Mouse (Mus musculus): ENCODE measurements around the gene Gstm2. TPM values are rescaled to one million over a fixed set of nuclear protein-coding genes. Genes with fewer than 3 reads are reported as not detected.

Gene Gstm2
- polyA plus RNA-seq (2014; fragmentation: Nextera tagmentation; extraction: Ambion mirVana) = 60.5 and 64.7 TPM in 2 replicates

DNA sequence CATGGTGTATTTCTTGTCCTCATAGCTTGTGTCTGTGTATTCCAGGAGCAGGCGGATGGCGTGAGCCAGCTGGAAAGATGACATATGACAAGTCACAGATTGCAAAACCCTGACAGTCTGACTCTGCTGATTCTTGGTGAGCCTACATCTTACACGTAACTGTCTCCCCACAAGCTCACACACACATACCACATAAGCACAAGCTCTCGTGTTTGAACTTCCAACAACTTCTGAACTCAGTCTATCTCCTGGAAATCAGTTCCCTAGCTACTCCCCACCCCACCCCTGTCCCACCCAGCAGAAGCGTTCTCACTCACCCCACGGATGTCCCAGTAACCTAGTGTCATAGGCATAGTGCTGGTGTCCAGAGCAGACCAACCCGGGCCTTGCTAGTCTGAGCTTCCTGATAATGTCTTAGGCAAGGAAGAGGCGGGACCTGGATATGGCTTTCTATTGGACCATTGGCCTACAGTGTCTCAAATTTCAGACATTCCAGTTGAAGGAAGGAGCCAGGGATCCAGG lies at the start of gene Gstm2:
Gene Gstm2 (minus strand): TSS at position 413 of the 522 bp plus-strand sequence.
- Histone ChIP-seq H3K4me3 (ENCODE audit: low read depth, low read length) (peak within 1 kb of the TSS; percentile 10; the same call in 1 of the 2 replicates), H3K4me1 (ENCODE audit: control insufficient read depth, insufficient read depth, low read length) (0 out of 2 replicates have a peak, but pooled peaks cover 6% of the 10 kb centered on the region), H3K9me3 (ENCODE audit: control insufficient read depth, low read length) (no peaks in the 10 kb centered on the region), H3K27me3 (replicated peaks; ENCODE audit: control insufficient read depth, insufficient read depth, low read length) (no peaks in the 10 kb centered on the region), H3K4me2 (ENCODE audit: low read depth, low read length) (peak within 1 kb of the TSS; percentile 39), H3K27ac (replicated peaks; ENCODE audit: low read depth, low read length) (peak within 1 kb of the TSS; percentile 40; the same call in 1 of the 2 replicates), H3K9ac (ENCODE audit: low read depth, low read length) (peak within 1 kb of the TSS; percentile 26; the same call in 1 of the 2 replicates), H3K36me3 (ENCODE audit: control insufficient read depth, insufficient read depth, low read length) (no peaks in the 10 kb centered on the region)
- DNase-seq (ENCODE audit: low spot score) (peak; percentile 80), ATAC-seq (ENCODE audit: low read depth) (peak; percentile 87)
- 44% methylated on average over 8 of the region's 8 CpGs for WGBS

DNA sequence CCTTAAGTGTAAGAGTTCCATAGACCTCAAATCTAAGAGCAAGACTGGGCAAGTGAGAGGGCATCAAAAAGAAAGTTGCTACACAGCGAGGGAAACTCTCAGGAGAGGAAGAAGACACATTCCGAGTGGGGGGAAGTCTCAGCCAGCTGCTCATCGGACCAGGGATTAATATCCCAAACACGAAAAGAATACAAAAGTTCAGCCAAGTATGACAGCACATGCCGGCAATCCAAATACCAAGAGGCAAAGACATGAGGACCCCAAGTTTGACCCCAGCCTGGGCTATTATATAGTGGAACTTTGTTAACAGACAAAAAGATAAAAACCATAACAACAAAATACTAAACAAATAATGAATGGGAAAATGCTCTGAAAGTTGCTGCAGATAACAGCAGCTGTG lies 46.9 kb upstream of the Gstm2 start:
- Histone ChIP-seq H3K9me3 (ENCODE audit: control insufficient read depth, low read length) (no peaks in the 10 kb centered on the region), H3K27me3 (replicated peaks; ENCODE audit: control insufficient read depth, insufficient read depth, low read length) (no peaks in the 10 kb centered on the region), H3K27ac (replicated peaks; ENCODE audit: low read depth, low read length) (no peak overlapping the region), H3K4me1 (ENCODE audit: control insufficient read depth, insufficient read depth, low read length) (no peaks in the 10 kb centered on the region), H3K36me3 (ENCODE audit: control insufficient read depth, insufficient read depth, low read length) (no peaks in the 10 kb centered on the region), H3K4me2 (ENCODE audit: low read depth, low read length) (no peak overlapping the region), H3K9ac (ENCODE audit: low read depth, low read length) (no peak overlapping the region), H3K4me3 (ENCODE audit: low read depth, low read length) (no peak overlapping the region)
- 75% methylated on average over 5 of the region's 5 CpGs for WGBS
- no peak for ATAC-seq (ENCODE audit: low read depth)
- DNase-seq (ENCODE audit: low spot score) = no peak

DNA sequence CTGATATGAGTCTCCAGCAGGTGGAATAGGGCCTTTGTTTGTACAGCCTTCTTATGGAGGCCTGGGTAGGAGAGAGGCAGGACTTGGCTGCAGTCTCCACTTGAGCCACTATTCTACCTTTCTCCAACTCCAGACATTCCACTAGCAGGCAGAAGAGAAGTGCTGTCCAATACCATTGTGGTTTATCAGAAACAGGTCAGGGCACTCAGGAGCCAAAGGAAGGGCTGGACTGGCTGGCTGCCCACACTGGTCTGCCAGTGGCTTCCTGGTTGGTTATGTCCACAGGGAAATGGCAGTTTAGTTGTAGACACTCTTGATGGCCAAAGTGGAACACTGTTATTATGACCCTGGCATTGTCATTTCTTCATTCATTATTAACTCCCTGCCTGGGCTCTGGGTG lies 45.9 kb upstream of the Gstm2 start:
- Histone ChIP-seq H3K27ac (replicated peaks; ENCODE audit: low read depth, low read length) (no peak overlapping the region), H3K9ac (ENCODE audit: low read depth, low read length) (no peak overlapping the region), H3K4me1 (ENCODE audit: control insufficient read depth, insufficient read depth, low read length) (no peaks in the 10 kb centered on the region), H3K27me3 (replicated peaks; ENCODE audit: control insufficient read depth, insufficient read depth, low read length) (no peaks in the 10 kb centered on the region), H3K4me2 (ENCODE audit: low read depth, low read length) (no peak overlapping the region), H3K36me3 (ENCODE audit: control insufficient read depth, insufficient read depth, low read length) (no peaks in the 10 kb centered on the region), H3K4me3 (ENCODE audit: low read depth, low read length) (no peak overlapping the region), H3K9me3 (ENCODE audit: control insufficient read depth, low read length) (no peaks in the 10 kb centered on the region)
- DNase-seq (ENCODE audit: low spot score) (no peak), ATAC-seq (ENCODE audit: low read depth) (no peak)

DNA sequence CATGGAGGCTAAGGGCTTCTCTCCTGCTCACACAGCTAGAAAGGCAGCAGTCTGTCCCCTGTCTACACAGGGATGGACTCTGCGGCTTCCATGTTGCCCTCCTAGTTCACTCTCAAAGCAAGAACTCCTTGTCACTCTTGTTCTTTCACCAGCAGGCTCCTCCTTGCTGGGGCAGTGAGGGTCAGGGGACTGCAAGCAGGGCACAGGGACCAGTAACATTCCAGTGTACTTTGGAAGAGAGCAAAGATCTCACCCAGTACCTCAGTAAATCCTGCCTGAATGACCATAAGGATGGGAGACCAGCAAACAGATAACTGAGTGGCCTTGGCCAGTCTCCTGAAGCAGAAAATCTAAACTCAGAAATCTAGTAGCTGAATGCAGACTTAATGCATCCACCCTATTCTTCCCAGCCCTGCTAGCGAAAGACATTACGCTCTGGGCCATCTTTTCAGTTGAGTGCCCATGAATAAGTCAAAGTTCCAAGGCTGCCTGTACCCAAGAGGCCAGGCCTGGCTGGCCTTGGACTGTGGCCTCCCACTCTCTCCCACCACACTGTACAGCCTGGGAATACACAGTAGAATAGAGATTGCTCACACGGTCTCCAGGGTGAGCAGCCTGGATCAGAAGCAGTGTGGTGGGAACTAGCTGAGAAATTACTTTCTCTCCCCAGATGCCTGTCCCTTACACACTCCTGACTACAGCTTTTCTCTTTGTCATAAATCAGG lies 42.5 kb upstream of the Gstm2 start:
- H3K9ac ChIP-seq (ENCODE audit: low read depth, low read length) = no peak overlapping the region
- ATAC-seq (ENCODE audit: low read depth) = no peak
- WGBS = 80% methylated on average over 4 of the region's 4 CpGs
- H3K4me3 ChIP-seq (ENCODE audit: low read depth, low read length) = no peak overlapping the region
- DNase-seq (ENCODE audit: low spot score) = no peak
- no peak overlapping the region for H3K4me2 ChIP-seq (ENCODE audit: low read depth, low read length)
- H3K27me3 ChIP-seq (replicated peaks; ENCODE audit: control insufficient read depth, insufficient read depth, low read length) = no peaks in the 10 kb centered on the region
- H3K27ac ChIP-seq (replicated peaks; ENCODE audit: low read depth, low read length) = no peak overlapping the region
- H3K9me3 ChIP-seq (ENCODE audit: control insufficient read depth, low read length) = no peaks in the 10 kb centered on the region
- H3K4me1 ChIP-seq (ENCODE audit: control insufficient read depth, insufficient read depth, low read length) = no peaks in the 10 kb centered on the region
- H3K36me3 ChIP-seq (ENCODE audit: control insufficient read depth, insufficient read depth, low read length) = no peaks in the 10 kb centered on the region

GRCm38 (mm10) chr3:108026597-108026996 lies 40.3 kb upstream of the Gstm2 start:
- no peaks in the 10 kb centered on the region for H3K9me3 ChIP-seq (ENCODE audit: control insufficient read depth, low read length)
- 89% methylated on average over 1 of the region's 1 CpGs for WGBS
- H3K4me3 ChIP-seq (ENCODE audit: low read depth, low read length) = no peak overlapping the region
- H3K9ac ChIP-seq (ENCODE audit: low read depth, low read length) = no peak overlapping the region
- no peak for DNase-seq (ENCODE audit: low spot score)
- no peaks in the 10 kb centered on the region for H3K4me1 ChIP-seq (ENCODE audit: control insufficient read depth, insufficient read depth, low read length)
- H3K27me3 ChIP-seq (replicated peaks; ENCODE audit: control insufficient read depth, insufficient read depth, low read length) = no peaks in the 10 kb centered on the region
- no peak overlapping the region for H3K4me2 ChIP-seq (ENCODE audit: low read depth, low read length)
- no peak for ATAC-seq (ENCODE audit: low read depth)
- no peak overlapping the region for H3K27ac ChIP-seq (replicated peaks; ENCODE audit: low read depth, low read length)
- H3K36me3 ChIP-seq (ENCODE audit: control insufficient read depth, insufficient read depth, low read length) = no peaks in the 10 kb centered on the region

DNA sequence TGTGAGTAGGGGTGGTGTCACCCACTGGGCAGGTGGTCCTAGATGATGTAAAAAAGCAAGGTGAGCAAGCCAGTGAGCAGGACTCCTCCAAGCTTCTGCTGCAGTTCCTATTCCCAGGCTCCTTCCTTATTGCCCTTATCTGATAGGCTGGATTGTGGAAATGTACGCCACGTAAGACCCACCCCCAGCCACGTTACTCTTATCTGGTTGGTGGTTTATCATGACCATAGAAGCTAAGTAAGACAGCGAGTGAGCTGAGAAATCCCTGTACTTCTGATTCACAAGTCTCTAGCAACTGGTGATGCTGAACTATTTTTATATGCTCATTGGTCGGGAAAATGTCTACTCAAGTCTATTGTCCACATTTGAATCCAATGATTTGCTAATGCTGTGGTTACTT lies 39.8 kb upstream of the Gstm2 start:
- DNase-seq (ENCODE audit: low spot score) (no peak), ATAC-seq (ENCODE audit: low read depth) (no peak)
- 77% methylated on average over 5 of the region's 5 CpGs for WGBS
- Histone ChIP-seq H3K4me3 (ENCODE audit: low read depth, low read length) (no peak overlapping the region), H3K9me3 (ENCODE audit: control insufficient read depth, low read length) (no peaks in the 10 kb centered on the region), H3K4me2 (ENCODE audit: low read depth, low read length) (no peak overlapping the region), H3K9ac (ENCODE audit: low read depth, low read length) (no peak overlapping the region), H3K27me3 (replicated peaks; ENCODE audit: control insufficient read depth, insufficient read depth, low read length) (no peaks in the 10 kb centered on the region), H3K27ac (replicated peaks; ENCODE audit: low read depth, low read length) (no peak overlapping the region), H3K4me1 (ENCODE audit: control insufficient read depth, insufficient read depth, low read length) (no peaks in the 10 kb centered on the region), H3K36me3 (ENCODE audit: control insufficient read depth, insufficient read depth, low read length) (no peaks in the 10 kb centered on the region)

- no peak for DNase-seq (ENCODE audit: low spot score)
- Histone ChIP-seq H3K9ac (ENCODE audit: low read depth, low read length) (no peak overlapping the region), H3K36me3 (ENCODE audit: control insufficient read depth, insufficient read depth, low read length) (no peaks in the 10 kb centered on the region), H3K4me1 (ENCODE audit: control insufficient read depth, insufficient read depth, low read length) (no peaks in the 10 kb centered on the region), H3K27ac (replicated peaks; ENCODE audit: low read depth, low read length) (no peak overlapping the region), H3K4me2 (ENCODE audit: low read depth, low read length) (no peak overlapping the region), H3K9me3 (ENCODE audit: control insufficient read depth, low read length) (no peaks in the 10 kb centered on the region), H3K4me3 (ENCODE audit: low read depth, low read length) (no peak overlapping the region), H3K27me3 (replicated peaks; ENCODE audit: control insufficient read depth, insufficient read depth, low read length) (no peaks in the 10 kb centered on the region)
- WGBS = 88% methylated on average over 4 of the region's 4 CpGs
- no peak for ATAC-seq (ENCODE audit: low read depth)
Observed at GRCm38 (mm10) chr3:108025318-108025717, 39.1 kb upstream of the Gstm2 start.

GRCm38 (mm10) chr3:108022650-108023049 lies 36.4 kb upstream of the Gstm2 start:
- ATAC-seq (ENCODE audit: low read depth) (no peak), DNase-seq (ENCODE audit: low spot score) (peak; percentile 16)
- Histone ChIP-seq H3K27me3 (replicated peaks; ENCODE audit: control insufficient read depth, insufficient read depth, low read length) (no peaks in the 10 kb centered on the region), H3K9ac (ENCODE audit: low read depth, low read length) (no peak overlapping the region), H3K27ac (replicated peaks; ENCODE audit: low read depth, low read length) (no peak overlapping the region), H3K4me1 (ENCODE audit: control insufficient read depth, insufficient read depth, low read length) (peaks cover 8% of the 10 kb centered on the region), H3K9me3 (ENCODE audit: control insufficient read depth, low read length) (no peaks in the 10 kb centered on the region), H3K36me3 (ENCODE audit: control insufficient read depth, insufficient read depth, low read length) (no peaks in the 10 kb centered on the region), H3K4me3 (ENCODE audit: low read depth, low read length) (no peak overlapping the region), H3K4me2 (ENCODE audit: low read depth, low read length) (no peak overlapping the region)
- 72% methylated on average over 6 of the region's 6 CpGs for WGBS
